In the genomic region with DNA sequence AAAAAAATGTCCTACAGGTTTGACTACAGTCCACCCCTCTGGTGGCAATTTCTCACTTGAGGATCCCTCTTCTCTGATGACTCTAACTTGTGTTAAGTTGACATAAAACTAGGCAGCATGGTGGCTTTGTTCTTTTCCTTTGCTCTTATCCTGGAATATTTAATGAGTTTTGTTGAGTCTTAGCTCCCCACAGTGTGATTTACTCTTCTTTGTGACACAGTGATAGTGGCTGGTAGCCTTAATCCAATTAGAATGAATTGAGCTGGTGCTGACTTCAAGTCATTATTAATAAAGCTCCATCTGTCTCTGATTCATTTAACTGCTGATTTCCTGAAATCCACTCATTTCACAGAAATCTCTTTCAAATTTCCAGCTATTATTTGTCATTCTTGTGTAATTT, we compare ENCODE assay signal across 20 mouse cellular contexts.
A peak's percentile ranks its signal among the peaks of the same experiment; 100 is the strongest.
DNase-seq lines count a peak whose midpoint lies in the region; ATAC-seq and TF ChIP-seq lines count a peak whose summit lies in the region.
"Had no signal": no experiment of that assay in that cellular context is flagged by ENCODE, and none has a peak within 500 bp of the region (broad histone marks: within the 10 kb centered on the region; RNA-seq: fewer than 3 reads in every experiment).

No protein-coding gene starts in this region.

- DNase-seq in hindbrain, postnatal 0 days (ENCODE audit: low spot score) = peak; percentile 10
- peak; percentile 30 for DNase-seq in retina, embryonic 14.5 days (ENCODE audit: low spot score)
- DNase-seq: adrenal gland, adult 8-10 months; adrenal gland, postnatal 25 days; cerebellum, adult 18-20 months; cerebellum, adult 9-10 months; cerebellum, postnatal 14 days; forebrain, postnatal 0 days; gastrocnemius, adult 2 months; gastrocnemius, postnatal 14 days had no signal

- no peak overlapping the region for H3K27ac ChIP-seq in hindbrain, postnatal 0 days
- H3K27ac ChIP-seq in hindbrain, embryonic 12.5 days = no peak overlapping the region
- no peak overlapping the region for H3K27ac ChIP-seq in midbrain, embryonic 15.5 days
- H3K27ac ChIP-seq in midbrain, embryonic 16.5 days (ENCODE audit: low read length) = no peak overlapping the region
- H3K27ac ChIP-seq: forebrain, embryonic 10.5 days; gastrocnemius, adult 2 months; hindbrain, embryonic 13.5 days had no signal

- H3K9ac ChIP-seq in hindbrain, postnatal 0 days (replicated peaks; ENCODE audit: low read length) = no peak overlapping the region
- H3K9ac ChIP-seq in hindbrain, embryonic 12.5 days = no peak overlapping the region
- H3K9ac ChIP-seq in midbrain, embryonic 15.5 days = no peak overlapping the region
- no peak overlapping the region for H3K9ac ChIP-seq in midbrain, embryonic 16.5 days (ENCODE audit: low read depth, low read length)
- H3K9ac ChIP-seq: forebrain, postnatal 0 days; hindbrain, embryonic 13.5 days had no signal

- H3K4me2 ChIP-seq in hindbrain, postnatal 0 days (ENCODE audit: low read depth, low read length) = no peak overlapping the region
- H3K4me2 ChIP-seq in hindbrain, embryonic 12.5 days (replicated peaks) = no peak overlapping the region
- H3K4me2 ChIP-seq in midbrain, embryonic 15.5 days = no peak overlapping the region
- H3K4me2 ChIP-seq in midbrain, embryonic 16.5 days (ENCODE audit: low read length) = no peak overlapping the region
- H3K4me2 ChIP-seq: heart, embryonic 11.5 days; hindbrain, embryonic 13.5 days had no signal

- no peaks in the 10 kb centered on the region for H3K4me1 ChIP-seq in hindbrain, postnatal 0 days (ENCODE audit: insufficient read depth, low read length)
- no peaks in the 10 kb centered on the region for H3K4me1 ChIP-seq in hindbrain, embryonic 12.5 days
- no peaks in the 10 kb centered on the region for H3K4me1 ChIP-seq in midbrain, embryonic 15.5 days
- H3K4me1 ChIP-seq in midbrain, embryonic 16.5 days (ENCODE audit: control insufficient read depth, insufficient read depth, low read length) = no peaks in the 10 kb centered on the region
- H3K4me1 ChIP-seq: forebrain, embryonic 10.5 days; hindbrain, embryonic 13.5 days had no signal

- no peak for ATAC-seq in hindbrain, postnatal 0 days
- ATAC-seq in hindbrain, embryonic 12.5 days (ENCODE audit: low FRiP score) = no peak
- peak; percentile 67; the same call in 1 of the 2 replicates for ATAC-seq in midbrain, embryonic 15.5 days (replicated peaks)
- no peak for ATAC-seq in midbrain, embryonic 16.5 days
- no peak for ATAC-seq in CD4-positive, CD25-positive, alpha-beta regulatory T cell, adult 4 months
- ATAC-seq: activated CD4-positive, CD25-positive, alpha-beta regulatory T cell, adult 4 months; forebrain, postnatal 0 days; hindbrain, embryonic 16.5 days; inflammation-experienced regulatory T-cells, adult 6 months had no signal

- no peaks in the 10 kb centered on the region for H3K27me3 ChIP-seq in hindbrain, postnatal 0 days (ENCODE audit: insufficient read depth, low read length)
- H3K27me3 ChIP-seq in hindbrain, embryonic 12.5 days = no peaks in the 10 kb centered on the region
- H3K27me3 ChIP-seq in midbrain, embryonic 15.5 days (replicated peaks) = no peaks in the 10 kb centered on the region
- H3K27me3 ChIP-seq in midbrain, embryonic 16.5 days (ENCODE audit: control insufficient read depth, insufficient read depth, low read depth, low read length) = no peaks in the 10 kb centered on the region
- H3K27me3 ChIP-seq: hindbrain, embryonic 13.5 days had no signal

- H3K36me3 ChIP-seq in hindbrain, postnatal 0 days (ENCODE audit: insufficient read depth, low read length) = no peaks in the 10 kb centered on the region
- no peaks in the 10 kb centered on the region for H3K36me3 ChIP-seq in hindbrain, embryonic 12.5 days
- H3K36me3 ChIP-seq in midbrain, embryonic 15.5 days (replicated peaks) = no peaks in the 10 kb centered on the region
- H3K36me3 ChIP-seq in midbrain, embryonic 16.5 days (ENCODE audit: control insufficient read depth, insufficient read depth, low read length) = no peaks in the 10 kb centered on the region
- H3K36me3 ChIP-seq: forebrain, embryonic 10.5 days; hindbrain, embryonic 13.5 days had no signal

- H3K4me3 ChIP-seq in hindbrain, postnatal 0 days (ENCODE audit: low read length) = no peak overlapping the region
- H3K4me3 ChIP-seq in hindbrain, embryonic 12.5 days = no peak overlapping the region
- no peak overlapping the region for H3K4me3 ChIP-seq in midbrain, embryonic 15.5 days
- H3K4me3 ChIP-seq in midbrain, embryonic 16.5 days (ENCODE audit: low read depth, low read length) = no peak overlapping the region
- H3K4me3 ChIP-seq: forebrain, embryonic 10.5 days; gastrocnemius, adult 2 months; hindbrain, embryonic 13.5 days had no signal

- TF ChIP-seq CTCF in hindbrain, postnatal 0 days (IDR thresholded peaks at IDR 0.05; ENCODE audit: low read depth) = no peak

- H3K9me3 ChIP-seq in hindbrain, postnatal 0 days (ENCODE audit: low read length) = no peaks in the 10 kb centered on the region
- H3K9me3 ChIP-seq in hindbrain, embryonic 12.5 days (replicated peaks) = no peaks in the 10 kb centered on the region
- no peaks in the 10 kb centered on the region for H3K9me3 ChIP-seq in midbrain, embryonic 15.5 days
- no peaks in the 10 kb centered on the region for H3K9me3 ChIP-seq in midbrain, embryonic 16.5 days (replicated peaks; ENCODE audit: control insufficient read depth, low read length, poor library complexity, severe bottlenecking)
- H3K9me3 ChIP-seq: forebrain, embryonic 10.5 days; hindbrain, embryonic 13.5 days had no signal
